Comparison of ENCODE assay signal across 17 mouse cellular contexts in the genomic region with DNA sequence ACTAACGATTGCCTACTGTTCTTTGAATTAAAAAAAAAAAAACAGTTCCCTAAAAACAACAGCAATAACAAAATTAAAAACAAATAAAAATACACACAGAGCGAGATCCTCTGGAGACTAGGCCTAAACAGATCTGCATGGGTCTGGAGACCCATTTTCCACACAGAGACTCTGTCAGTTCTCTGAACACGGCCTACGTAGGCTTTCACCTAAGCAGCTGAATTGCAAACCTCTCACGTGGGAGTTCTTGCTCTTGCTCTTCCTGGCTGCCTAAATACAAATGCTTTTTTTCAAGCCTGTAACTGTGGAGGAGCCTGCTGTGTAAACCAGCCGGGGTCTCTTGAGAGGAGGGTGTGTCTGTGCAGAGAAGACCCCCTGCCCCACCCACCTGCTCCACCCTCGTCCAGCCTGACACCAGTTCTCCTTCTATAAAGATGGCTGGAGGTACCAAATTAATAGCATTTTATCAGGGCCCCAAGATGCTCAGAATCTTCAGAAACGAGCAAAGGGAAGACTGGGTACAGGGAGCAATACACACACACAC. TPM values are rescaled to one million over a fixed set of nuclear protein-coding genes. Genes with fewer than 3 reads are reported as not detected.
A peak's percentile ranks its signal among the peaks of the same experiment; 100 is the strongest.
DNase-seq lines count a peak whose midpoint lies in the region; ATAC-seq and TF ChIP-seq lines count a peak whose summit lies in the region.
"Had no signal": no experiment of that assay in that cellular context is flagged by ENCODE, and none has a peak within 500 bp of the region (broad histone marks: within the 10 kb centered on the region; RNA-seq: fewer than 3 reads in every experiment).

No protein-coding gene starts in this region.

- no peak overlapping the region for H3K4me3 ChIP-seq in forebrain, embryonic 15.5 days
- no peak overlapping the region for H3K4me3 ChIP-seq in hindbrain, postnatal 0 days (ENCODE audit: low read length)
- no peak overlapping the region for H3K4me3 ChIP-seq in neural tube, embryonic 13.5 days
- no peak overlapping the region for H3K4me3 ChIP-seq in heart, embryonic 10.5 days
- H3K4me3 ChIP-seq: limb, embryonic 12.5 days; myocyte had no signal

- no peak for ATAC-seq in forebrain, embryonic 15.5 days (replicated peaks)
- ATAC-seq in hindbrain, postnatal 0 days: no peak
- ATAC-seq in neural tube, embryonic 13.5 days (ENCODE audit: low read depth): peak; percentile 57; the same call in 1 of the 2 replicates
- ATAC-seq: Patski had no signal

- H3K27me3 ChIP-seq in forebrain, embryonic 15.5 days: no peaks in the 10 kb centered on the region
- H3K27me3 ChIP-seq in hindbrain, postnatal 0 days (ENCODE audit: insufficient read depth, low read length): no peaks in the 10 kb centered on the region
- H3K27me3 ChIP-seq in neural tube, embryonic 13.5 days: no peaks in the 10 kb centered on the region
- no peaks in the 10 kb centered on the region for H3K27me3 ChIP-seq in heart, embryonic 10.5 days (ENCODE audit: insufficient read depth, poor library complexity, severe bottlenecking)

- H3K27ac ChIP-seq in forebrain, embryonic 15.5 days (replicated peaks): peak overlapping the region; percentile 83
- peak overlapping the region; percentile 70 for H3K27ac ChIP-seq in hindbrain, postnatal 0 days
- H3K27ac ChIP-seq in neural tube, embryonic 13.5 days (replicated peaks): peak overlapping the region; percentile 94
- H3K27ac ChIP-seq in heart, embryonic 10.5 days: no peak overlapping the region
- H3K27ac ChIP-seq: limb, embryonic 12.5 days; macrophage had no signal

- WGBS in forebrain, embryonic 15.5 days: 30% methylated on average over 8 of the region's 8 CpGs
- 20% methylated on average over 8 of the region's 8 CpGs for WGBS in hindbrain, postnatal 0 days
- 24% methylated on average over 8 of the region's 8 CpGs for WGBS in neural tube, embryonic 13.5 days
- 68% methylated on average over 8 of the region's 8 CpGs for WGBS in heart, embryonic 10.5 days

- H3K4me1 ChIP-seq in forebrain, embryonic 15.5 days: peaks cover 18% of the 10 kb centered on the region
- 0 out of 2 replicates have a peak, but pooled peaks cover 11% of the 10 kb centered on the region for H3K4me1 ChIP-seq in hindbrain, postnatal 0 days (ENCODE audit: insufficient read depth, low read length)
- H3K4me1 ChIP-seq in neural tube, embryonic 13.5 days (replicated peaks): peaks cover 34% of the 10 kb centered on the region
- peaks cover 16% of the 10 kb centered on the region for H3K4me1 ChIP-seq in heart, embryonic 10.5 days

- no peaks in the 10 kb centered on the region for H3K36me3 ChIP-seq in forebrain, embryonic 15.5 days
- no peaks in the 10 kb centered on the region for H3K36me3 ChIP-seq in hindbrain, postnatal 0 days (ENCODE audit: insufficient read depth, low read length)
- H3K36me3 ChIP-seq in neural tube, embryonic 13.5 days: no peaks in the 10 kb centered on the region
- no peaks in the 10 kb centered on the region for H3K36me3 ChIP-seq in heart, embryonic 10.5 days
- H3K36me3 ChIP-seq: limb, embryonic 12.5 days had no signal

- DNase-seq in frontal cortex, adult 2 months (ENCODE audit: extremely low spot score in 1 of 2, low spot score in 1 of 2): peak; percentile 25 to 40
- no peak for DNase-seq in frontal cortex, postnatal 14 days (ENCODE audit: low spot score in 2 of 2)
- DNase-seq in hindbrain, postnatal 0 days (ENCODE audit: low spot score): peak; percentile 42
- DNase-seq in lung, postnatal 4 days: no peak
- DNase-seq in heart, embryonic 10.5 days (ENCODE audit: low spot score): no peak
- DNase-seq in ovary, postnatal 10 days (ENCODE audit: low spot score): no peak
- DNase-seq: kidney, adult 11 months had no signal

- no peak overlapping the region for H3K4me2 ChIP-seq in forebrain, embryonic 15.5 days (replicated peaks)
- H3K4me2 ChIP-seq in hindbrain, postnatal 0 days (ENCODE audit: low read depth, low read length): no peak overlapping the region
- peak overlapping the region; percentile 28 for H3K4me2 ChIP-seq in neural tube, embryonic 13.5 days
- H3K4me2 ChIP-seq: limb, embryonic 12.5 days had no signal

- no peaks in the 10 kb centered on the region for H3K9me3 ChIP-seq in forebrain, embryonic 15.5 days
- no peaks in the 10 kb centered on the region for H3K9me3 ChIP-seq in hindbrain, postnatal 0 days (ENCODE audit: low read length)
- no peaks in the 10 kb centered on the region for H3K9me3 ChIP-seq in neural tube, embryonic 13.5 days
- H3K9me3 ChIP-seq in heart, embryonic 10.5 days: no peaks in the 10 kb centered on the region
- H3K9me3 ChIP-seq: limb, embryonic 12.5 days had no signal

- H3K9ac ChIP-seq in forebrain, embryonic 15.5 days (replicated peaks): no peak overlapping the region
- H3K9ac ChIP-seq in hindbrain, postnatal 0 days (replicated peaks; ENCODE audit: low read length): no peak overlapping the region
- H3K9ac ChIP-seq in neural tube, embryonic 13.5 days: peak overlapping the region; percentile 36
- H3K9ac ChIP-seq: limb, embryonic 12.5 days had no signal

- no peak for TF ChIP-seq CTCF in hindbrain, postnatal 0 days (IDR thresholded peaks at IDR 0.05; ENCODE audit: low read depth)

RNA-seq across cellular contexts. Expression of a gene that starts 11.7 kb away (rescaled TPM):
- 118 and 120 TPM in 2 replicates for polyA plus RNA-seq in frontal cortex, adult 2 months (2012; rRNA removed)
- 38.6 and 51.0 TPM in 2 replicates for polyA plus RNA-seq in forebrain, embryonic 15.5 days (2015; fragmentation: Nextera tagmentation; extraction: Ambion mirVana)
- total RNA-seq in hindbrain, postnatal 0 days (2014; rRNA removed): 257 and 298 TPM in 2 replicates
- polyA plus RNA-seq in hindbrain, postnatal 0 days (2015; fragmentation: Nextera tagmentation; extraction: Ambion mirVana): 394 and 396 TPM in 2 replicates
- 116 and 131 TPM in 2 replicates for polyA plus RNA-seq in neural tube, embryonic 13.5 days (2015; fragmentation: Nextera tagmentation; extraction: Ambion mirVana)
- polyA plus RNA-seq in heart, embryonic 10.5 days (2016; fragmentation: Nextera tagmentation; extraction: Ambion mirVana): not detected in 2 replicates
- total RNA-seq: heart, adult 18-20 months; heart, postnatal 14 days had no signal
- polyA plus RNA-seq: macrophage, myocyte, Patski had no signal

RNA-seq across cellular contexts. Expression of a gene that starts 25.7 kb away (rescaled TPM):
- 384 and 412 TPM in 2 replicates for polyA plus RNA-seq in frontal cortex, adult 2 months (2012; rRNA removed)
- 6.9 and 8.7 TPM in 2 replicates for polyA plus RNA-seq in forebrain, embryonic 15.5 days (2015; fragmentation: Nextera tagmentation; extraction: Ambion mirVana)
- 120 and 132 TPM in 2 replicates for total RNA-seq in hindbrain, postnatal 0 days (2014; rRNA removed)
- polyA plus RNA-seq in hindbrain, postnatal 0 days (2015; fragmentation: Nextera tagmentation; extraction: Ambion mirVana): 46.0 and 48.3 TPM in 2 replicates
- polyA plus RNA-seq in neural tube, embryonic 13.5 days (2015; fragmentation: Nextera tagmentation; extraction: Ambion mirVana): 15.8 and 19.2 TPM in 2 replicates
- 0.70 and 0.84 TPM in 2 replicates for polyA plus RNA-seq in heart, embryonic 10.5 days (2016; fragmentation: Nextera tagmentation; extraction: Ambion mirVana)

RNA-seq across cellular contexts. Expression of a gene that starts 27.8 kb away (rescaled TPM):
- 81.1 and 81.9 TPM in 2 replicates for polyA plus RNA-seq in frontal cortex, adult 2 months (2012; rRNA removed)
- polyA plus RNA-seq in forebrain, embryonic 15.5 days (2015; fragmentation: Nextera tagmentation; extraction: Ambion mirVana): 162 and 163 TPM in 2 replicates
- total RNA-seq in hindbrain, postnatal 0 days (2014; rRNA removed): 143 and 175 TPM in 2 replicates
- 120 and 131 TPM in 2 replicates for polyA plus RNA-seq in hindbrain, postnatal 0 days (2015; fragmentation: Nextera tagmentation; extraction: Ambion mirVana)
- 187 and 190 TPM in 2 replicates for polyA plus RNA-seq in neural tube, embryonic 13.5 days (2015; fragmentation: Nextera tagmentation; extraction: Ambion mirVana)
- polyA plus RNA-seq in heart, embryonic 10.5 days (2016; fragmentation: Nextera tagmentation; extraction: Ambion mirVana): 142 and 144 TPM in 2 replicates

RNA-seq across cellular contexts. Expression of a gene that starts 53.8 kb away (rescaled TPM):
- polyA plus RNA-seq in frontal cortex, adult 2 months (2012; rRNA removed): 78.7 and 90.5 TPM in 2 replicates
- 53.0 and 54.0 TPM in 2 replicates for polyA plus RNA-seq in forebrain, embryonic 15.5 days (2015; fragmentation: Nextera tagmentation; extraction: Ambion mirVana)
- 33.3 and 48.0 TPM in 2 replicates for total RNA-seq in hindbrain, postnatal 0 days (2014; rRNA removed)
- 62.6 and 64.5 TPM in 2 replicates for polyA plus RNA-seq in hindbrain, postnatal 0 days (2015; fragmentation: Nextera tagmentation; extraction: Ambion mirVana)
- polyA plus RNA-seq in neural tube, embryonic 13.5 days (2015; fragmentation: Nextera tagmentation; extraction: Ambion mirVana): 68.2 and 73.0 TPM in 2 replicates
- polyA plus RNA-seq in heart, embryonic 10.5 days (2016; fragmentation: Nextera tagmentation; extraction: Ambion mirVana): 24.5 and 32.4 TPM in 2 replicates

RNA-seq across cellular contexts. Expression of a gene that starts 58.1 kb away (rescaled TPM):
- not detected in 2 replicates for polyA plus RNA-seq in frontal cortex, adult 2 months (2012; rRNA removed)
- polyA plus RNA-seq in forebrain, embryonic 15.5 days (2015; fragmentation: Nextera tagmentation; extraction: Ambion mirVana): not detected in 2 replicates
- total RNA-seq in hindbrain, postnatal 0 days (2014; rRNA removed): not detected in 2 replicates
- 0.29 and 0.31 TPM in 2 replicates for polyA plus RNA-seq in hindbrain, postnatal 0 days (2015; fragmentation: Nextera tagmentation; extraction: Ambion mirVana)
- polyA plus RNA-seq in neural tube, embryonic 13.5 days (2015; fragmentation: Nextera tagmentation; extraction: Ambion mirVana): not detected in 2 replicates
- not detected in 2 replicates for polyA plus RNA-seq in heart, embryonic 10.5 days (2016; fragmentation: Nextera tagmentation; extraction: Ambion mirVana)
- total RNA-seq: heart, adult 18-20 months; heart, postnatal 14 days had no signal
- polyA plus RNA-seq: embryonic facial prominence, embryonic 14.5 days; limb, embryonic 12.5 days; liver, embryonic 16.5 days; macrophage had no signal

Comparison
In these comparisons a context has a peak if more than half of its experiments do, and no peak if none do; other contexts are left out.
1. DNase-seq: peak in frontal cortex, adult 2 months (2 of 2) and hindbrain, postnatal 0 days (single experiment); none in frontal cortex, postnatal 14 days (0 of 2), lung, postnatal 4 days (0 of 2), heart, embryonic 10.5 days (single experiment) and ovary, postnatal 10 days (single experiment).
2. RNA of a gene that starts 11.7 kb away (polyA plus RNA-seq): 394 to 396 TPM in hindbrain, postnatal 0 days, 116 to 131 TPM in neural tube, embryonic 13.5 days, 118 to 120 TPM in frontal cortex, adult 2 months and 38.6 to 51.0 TPM in forebrain, embryonic 15.5 days; not detected in heart, embryonic 10.5 days; every median in the first group is over 10 times any median in the second.